Mouse (Mus musculus): Measurements from ENCODE around the gene Exosc9. TPM values are rescaled to one million over a fixed set of nuclear protein-coding genes. Genes with fewer than 3 reads are reported as not detected.

Exosc9 gene
- 10 to 100 TPM; 19.1 to 19.9 TPM for total RNA-seq (2021)
- long read RNA-seq, experiment 1, transcript Exosc9-201 (12 exons, 1,617 nt): major isoform, 9 of 33 reads
- long read RNA-seq, experiment 1, partial matches to known transcripts: 23 of 33 reads
- long read RNA-seq, experiment 1, other reads (novel, unspliced or antisense): 1 of 33 reads
- long read RNA-seq, experiment 2, transcript Exosc9-201 (12 exons, 1,617 nt): major isoform, 9 of 27 reads
- long read RNA-seq, experiment 2, partial matches to known transcripts: 18 of 27 reads
- long read RNA-seq, experiment 2, other reads (novel, unspliced or antisense): 0 of 27 reads

GRCm38 (mm10) chr3:36552406-36553047 is at the start of gene Exosc9:
TSS of gene Exosc9 (plus strand) at chr3:36552606.
- peak; percentile 94 to 98 for DNase-seq

- DNase-seq: no peak
Observed at GRCm38 (mm10) chr3:36505306-36505705, 47.1 kb upstream of the Exosc9 start.

- no peak for DNase-seq
Observed at GRCm38 (mm10) chr3:36505809-36506735, 46.3 kb upstream of the Exosc9 start.

- DNase-seq: no peak
Observed at GRCm38 (mm10) chr3:36511491-36511890, 40.9 kb upstream of the Exosc9 start.

GRCm38 (mm10) chr3:36516196-36516595 is 36.2 kb upstream of the Exosc9 start:
- DNase-seq: no peak

GRCm38 (mm10) chr3:36521073-36522060 is 31.0 kb upstream of the Exosc9 start, which contains the start of gene Gm11549:
TSS of gene Gm11549 (minus strand) at chr3:36521813.
- DNase-seq: peak in 1 of 2 experiments; percentile 17

- DNase-seq: no peak
Observed at GRCm38 (mm10) chr3:36522137-36522536, 30.3 kb upstream of the Exosc9 start.

GRCm38 (mm10) chr3:36524466-36524865 is 27.9 kb upstream of the Exosc9 start:
- no peak for DNase-seq

GRCm38 (mm10) chr3:36530345-36530744 is 22.1 kb upstream of the Exosc9 start:
- peak; percentile 65 to 78 for DNase-seq

- no peak for DNase-seq
Observed at GRCm38 (mm10) chr3:36530781-36531180, 21.6 kb upstream of the Exosc9 start.

GRCm38 (mm10) chr3:36531242-36531641 is 21.2 kb upstream of the Exosc9 start:
- no peak for DNase-seq

GRCm38 (mm10) chr3:36531979-36532542 is 20.3 kb upstream of the Exosc9 start:
- DNase-seq: no peak

GRCm38 (mm10) chr3:36532738-36533137 is 19.7 kb upstream of the Exosc9 start:
- no peak for DNase-seq

GRCm38 (mm10) chr3:36533201-36533672 is 19.2 kb upstream of the Exosc9 start:
- DNase-seq: no peak

- no peak for DNase-seq
Observed at GRCm38 (mm10) chr3:36536041-36536440, 16.4 kb upstream of the Exosc9 start.

GRCm38 (mm10) chr3:36537701-36538470 is 14.5 kb upstream of the Exosc9 start:
- peak; percentile 16 to 48 for DNase-seq

GRCm38 (mm10) chr3:36540756-36541155 is 11.7 kb upstream of the Exosc9 start:
- peak; percentile 18 to 57 for DNase-seq

- no peak for DNase-seq
Observed at GRCm38 (mm10) chr3:36541399-36541798, 11.0 kb upstream of the Exosc9 start.

GRCm38 (mm10) chr3:36544961-36545360 is 7.4 kb upstream of the Exosc9 start:
- no peak for DNase-seq

GRCm38 (mm10) chr3:36551343-36551742 is 1.1 kb upstream of the Exosc9 start:
- DNase-seq: peak; percentile 56 to 78

Data from heart, adult 18-20 months (tissue).